Mouse (Mus musculus): ENCODE results near the gene Rita1. TPM values are rescaled to one million over a fixed set of nuclear protein-coding genes. Genes with fewer than 3 reads are reported as not detected.

Gene Rita1
- polyA plus RNA-seq, 1 experiment from 2014 or later: 13.5 TPM

GRCm38 (mm10) chr5:120634860-120635259 is 22.5 kb upstream of the Rita1 start:
- ATAC-seq (ENCODE audit: insufficient number of reproducible peaks, low FRiP score, low TSS enrichment, low read depth): no peak
- 35% methylated on average over 5 of the region's 5 CpGs for WGBS
- H3K9me3 ChIP-seq (ENCODE audit: control insufficient read depth, low read length): no peaks in the 10 kb centered on the region
- H3K9ac ChIP-seq (ENCODE audit: low read length): no peak overlapping the region
- no peak overlapping the region for H3K27ac ChIP-seq (replicated peaks; ENCODE audit: low read depth, low read length)
- H3K27me3 ChIP-seq (ENCODE audit: control insufficient read depth, insufficient read depth, low read length): no peaks in the 10 kb centered on the region; the same call in 1 of the 2 replicates
- no peak overlapping the region for H3K4me2 ChIP-seq (ENCODE audit: low read depth, severe bottlenecking)
- no peak for DNase-seq (ENCODE audit: low spot score)
- no peaks in the 10 kb centered on the region for H3K36me3 ChIP-seq (ENCODE audit: control insufficient read depth, insufficient read depth, low read length)
- H3K4me1 ChIP-seq (ENCODE audit: control insufficient read depth, insufficient read depth, low read length): no peaks in the 10 kb centered on the region
- H3K4me3 ChIP-seq (ENCODE audit: low read depth, low read length): no peak overlapping the region

DNA sequence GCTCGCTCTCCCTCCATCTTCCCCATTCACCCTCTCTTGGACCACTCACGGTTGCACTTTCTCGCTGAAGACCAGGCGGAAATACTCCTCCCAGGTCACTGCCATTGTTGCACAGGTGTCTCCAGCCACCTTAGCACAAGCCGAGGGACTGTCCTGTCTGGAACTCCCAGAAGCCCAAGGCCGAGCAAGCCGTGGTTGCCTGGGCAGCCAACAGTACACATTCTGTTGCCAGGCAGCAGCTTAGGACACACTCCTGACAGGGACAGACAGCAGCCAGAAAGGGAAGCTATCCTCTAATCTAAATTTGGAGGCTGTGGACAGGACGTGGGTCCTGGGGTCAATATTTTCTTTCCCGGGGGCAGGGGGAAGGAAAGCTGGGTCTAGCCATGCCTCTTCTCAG is 21.7 kb upstream of the Rita1 start, which contains the start of gene Cfap73:
Gene Cfap73 (minus strand): TSS at position 105 of the 400 bp plus-strand sequence.
- H3K4me3 ChIP-seq (ENCODE audit: low read depth, low read length): no peak within 1 kb of the TSS
- no peak within 1 kb of the TSS for H3K4me2 ChIP-seq (ENCODE audit: low read depth, severe bottlenecking)
- DNase-seq (ENCODE audit: low spot score) (no peak), ATAC-seq (ENCODE audit: insufficient number of reproducible peaks, low FRiP score, low TSS enrichment, low read depth) (no peak)
- no peaks in the 10 kb centered on the region for H3K4me1 ChIP-seq (ENCODE audit: control insufficient read depth, insufficient read depth, low read length)
- no peak within 1 kb of the TSS for H3K27ac ChIP-seq (replicated peaks; ENCODE audit: low read depth, low read length)
- no peaks in the 10 kb centered on the region for H3K9me3 ChIP-seq (ENCODE audit: control insufficient read depth, low read length)
- 63% methylated on average over 9 of the region's 9 CpGs for WGBS
- no peaks in the 10 kb centered on the region for H3K36me3 ChIP-seq (ENCODE audit: control insufficient read depth, insufficient read depth, low read length)
- H3K9ac ChIP-seq (ENCODE audit: low read length): no peak within 1 kb of the TSS
- H3K27me3 ChIP-seq (ENCODE audit: control insufficient read depth, insufficient read depth, low read length): no peaks in the 10 kb centered on the region; the same call in 1 of the 2 replicates

DNA sequence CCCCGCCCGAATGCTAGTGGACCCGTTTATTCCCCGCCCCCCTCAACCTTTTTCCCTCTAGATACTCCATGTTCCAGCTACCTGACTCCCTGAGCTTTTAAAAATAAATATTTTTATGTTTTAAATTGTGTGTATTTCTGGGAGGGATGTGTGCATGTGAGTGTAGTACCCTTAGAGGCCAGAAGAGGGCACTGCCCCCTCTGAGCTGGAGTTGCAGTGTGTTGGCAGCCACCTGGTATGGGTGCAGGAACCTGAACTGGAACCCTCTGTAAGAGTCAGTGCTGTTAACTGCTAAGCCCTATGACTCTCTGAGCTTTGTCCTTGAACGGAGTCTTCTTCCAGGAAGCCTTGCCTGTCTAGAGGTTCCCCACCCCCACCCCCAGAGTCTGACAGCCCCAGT is 19.5 kb upstream of the Rita1 start:
- H3K4me1 ChIP-seq (ENCODE audit: control insufficient read depth, insufficient read depth, low read length): no peaks in the 10 kb centered on the region
- no peak overlapping the region for H3K27ac ChIP-seq (replicated peaks; ENCODE audit: low read depth, low read length)
- no peaks in the 10 kb centered on the region for H3K9me3 ChIP-seq (ENCODE audit: control insufficient read depth, low read length)
- H3K27me3 ChIP-seq (ENCODE audit: control insufficient read depth, insufficient read depth, low read length): no peaks in the 10 kb centered on the region; the same call in 1 of the 2 replicates
- H3K4me2 ChIP-seq (ENCODE audit: low read depth, severe bottlenecking): no peak overlapping the region
- H3K36me3 ChIP-seq (ENCODE audit: control insufficient read depth, insufficient read depth, low read length): peaks cover 6% of the 10 kb centered on the region; the same call in 1 of the 2 replicates
- ATAC-seq (ENCODE audit: insufficient number of reproducible peaks, low FRiP score, low TSS enrichment, low read depth): no peak
- H3K4me3 ChIP-seq (ENCODE audit: low read depth, low read length): no peak overlapping the region
- WGBS: 84% methylated on average over 5 of the region's 5 CpGs
- no peak overlapping the region for H3K9ac ChIP-seq (ENCODE audit: low read length)
- DNase-seq (ENCODE audit: low spot score): no peak

GRCm38 (mm10) chr5:120631128-120631527 is 18.7 kb upstream of the Rita1 start:
- Histone ChIP-seq H3K36me3 (ENCODE audit: control insufficient read depth, insufficient read depth, low read length) (peaks cover 10% of the 10 kb centered on the region; the same call in 1 of the 2 replicates), H3K9ac (ENCODE audit: low read length) (0 out of 2 replicates have a peak overlapping the region, but pooled peaks have one; percentile 23), H3K4me3 (ENCODE audit: low read depth, low read length) (no peak overlapping the region), H3K4me1 (ENCODE audit: control insufficient read depth, insufficient read depth, low read length) (no peaks in the 10 kb centered on the region), H3K9me3 (ENCODE audit: control insufficient read depth, low read length) (no peaks in the 10 kb centered on the region), H3K27ac (replicated peaks; ENCODE audit: low read depth, low read length) (no peak overlapping the region), H3K4me2 (ENCODE audit: low read depth, severe bottlenecking) (peak overlapping the region; percentile 27; the same call in 1 of the 2 replicates), H3K27me3 (ENCODE audit: control insufficient read depth, insufficient read depth, low read length) (no peaks in the 10 kb centered on the region; the same call in 1 of the 2 replicates)
- WGBS: 9% methylated on average over 29 of the region's 29 CpGs
- ATAC-seq (ENCODE audit: insufficient number of reproducible peaks, low FRiP score, low TSS enrichment, low read depth) (no peak), DNase-seq (ENCODE audit: low spot score) (no peak)

GRCm38 (mm10) chr5:120628624-120629023 is 16.2 kb upstream of the Rita1 start:
- Histone ChIP-seq H3K9me3 (ENCODE audit: control insufficient read depth, low read length) (no peaks in the 10 kb centered on the region), H3K4me2 (ENCODE audit: low read depth, severe bottlenecking) (no peak overlapping the region), H3K27ac (replicated peaks; ENCODE audit: low read depth, low read length) (no peak overlapping the region), H3K36me3 (ENCODE audit: control insufficient read depth, insufficient read depth, low read length) (peaks cover 20% of the 10 kb centered on the region), H3K9ac (ENCODE audit: low read length) (no peak overlapping the region), H3K4me1 (ENCODE audit: control insufficient read depth, insufficient read depth, low read length) (no peaks in the 10 kb centered on the region), H3K4me3 (ENCODE audit: low read depth, low read length) (no peak overlapping the region), H3K27me3 (ENCODE audit: control insufficient read depth, insufficient read depth, low read length) (no peaks in the 10 kb centered on the region; the same call in 1 of the 2 replicates)
- 85% methylated on average over 7 of the region's 7 CpGs for WGBS
- DNase-seq (ENCODE audit: low spot score) (no peak), ATAC-seq (ENCODE audit: insufficient number of reproducible peaks, low FRiP score, low TSS enrichment, low read depth) (no peak)

DNA sequence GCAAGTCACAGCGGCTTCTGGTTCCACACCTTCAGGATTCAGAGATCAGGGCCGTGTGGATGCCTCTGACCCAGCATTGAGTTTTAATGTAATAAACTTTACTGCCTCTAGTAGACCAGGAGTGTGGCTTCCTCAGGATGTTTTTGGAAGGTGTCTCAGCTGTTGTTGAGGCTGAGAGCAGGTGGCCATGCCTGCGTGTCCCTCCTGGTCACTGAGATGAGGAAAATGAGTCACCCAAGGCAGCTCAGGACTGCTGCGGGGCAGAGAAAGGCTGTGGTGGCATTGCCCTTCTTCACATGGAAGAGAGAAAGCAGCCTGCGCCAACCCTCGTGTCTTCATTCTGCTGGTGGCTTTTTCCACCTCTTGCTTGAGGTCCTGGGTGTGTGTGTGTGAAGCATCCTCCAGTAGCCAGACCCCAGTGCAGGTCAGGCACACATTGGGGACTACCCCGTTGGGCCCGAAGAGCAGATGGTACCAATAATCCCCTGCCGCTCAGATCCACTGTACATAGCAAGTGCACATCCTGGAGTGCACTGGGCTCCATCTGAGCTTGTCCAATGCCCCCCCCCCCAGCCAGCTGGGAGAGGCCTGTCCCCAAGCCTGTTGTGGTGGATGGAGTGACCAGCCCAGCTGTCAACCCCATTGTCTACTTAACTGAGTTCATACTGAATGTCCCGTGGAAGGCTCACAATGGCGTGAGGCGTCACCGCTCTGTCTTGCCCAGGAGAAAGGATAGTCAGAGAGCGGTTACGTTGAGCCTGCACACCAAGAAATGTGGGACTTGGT is 15.3 kb upstream of the Rita1 start:
- H3K4me2 ChIP-seq (ENCODE audit: low read depth, severe bottlenecking): no peak overlapping the region
- no peak overlapping the region for H3K27ac ChIP-seq (replicated peaks; ENCODE audit: low read depth, low read length)
- ATAC-seq (ENCODE audit: insufficient number of reproducible peaks, low FRiP score, low TSS enrichment, low read depth): no peak
- no peak overlapping the region for H3K9ac ChIP-seq (ENCODE audit: low read length)
- H3K36me3 ChIP-seq (ENCODE audit: control insufficient read depth, insufficient read depth, low read length): peaks cover 20% of the 10 kb centered on the region
- no peaks in the 10 kb centered on the region for H3K4me1 ChIP-seq (ENCODE audit: control insufficient read depth, insufficient read depth, low read length)
- H3K4me3 ChIP-seq (ENCODE audit: low read depth, low read length): no peak overlapping the region
- H3K27me3 ChIP-seq (ENCODE audit: control insufficient read depth, insufficient read depth, low read length): no peaks in the 10 kb centered on the region; the same call in 1 of the 2 replicates
- 91% methylated on average over 15 of the region's 15 CpGs for WGBS
- DNase-seq (ENCODE audit: low spot score): no peak
- H3K9me3 ChIP-seq (ENCODE audit: control insufficient read depth, low read length): no peaks in the 10 kb centered on the region

DNA sequence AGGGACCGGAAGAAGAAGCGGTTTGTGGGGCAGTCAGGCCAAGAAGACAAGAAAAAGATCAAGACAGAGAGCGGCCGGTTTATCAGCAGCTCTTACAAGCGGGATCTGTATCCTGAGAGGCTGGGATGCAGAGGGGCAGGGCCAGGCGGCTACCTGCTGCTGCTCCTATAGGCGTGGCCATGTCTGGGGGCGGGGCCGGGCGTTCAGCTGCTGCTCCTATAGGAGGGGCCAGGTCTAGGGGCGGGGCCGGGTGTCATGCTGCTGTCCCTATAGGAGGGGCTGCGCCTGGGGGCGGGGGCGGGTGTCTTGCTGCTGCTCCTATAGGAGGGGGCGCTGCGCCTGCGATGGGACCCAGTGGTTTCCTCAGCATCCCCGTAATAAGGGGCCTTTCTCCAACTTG is 14.0 kb upstream of the Rita1 start:
- H3K27me3 ChIP-seq (ENCODE audit: control insufficient read depth, insufficient read depth, low read length): no peaks in the 10 kb centered on the region; the same call in 1 of the 2 replicates
- no peaks in the 10 kb centered on the region for H3K9me3 ChIP-seq (ENCODE audit: control insufficient read depth, low read length)
- no peak overlapping the region for H3K4me2 ChIP-seq (ENCODE audit: low read depth, severe bottlenecking)
- ATAC-seq (ENCODE audit: insufficient number of reproducible peaks, low FRiP score, low TSS enrichment, low read depth) (peak; percentile 63; the same call in 1 of the 2 replicates), DNase-seq (ENCODE audit: low spot score) (peak; percentile 73)
- no peak overlapping the region for H3K9ac ChIP-seq (ENCODE audit: low read length)
- H3K4me3 ChIP-seq (ENCODE audit: low read depth, low read length): no peak overlapping the region
- H3K36me3 ChIP-seq (ENCODE audit: control insufficient read depth, insufficient read depth, low read length): peaks cover 27% of the 10 kb centered on the region
- H3K4me1 ChIP-seq (ENCODE audit: control insufficient read depth, insufficient read depth, low read length): peaks cover 5% of the 10 kb centered on the region; the same call in 1 of the 2 replicates
- H3K27ac ChIP-seq (replicated peaks; ENCODE audit: low read depth, low read length): no peak overlapping the region
- WGBS: 22% methylated on average over 16 of the region's 19 CpGs

DNA sequence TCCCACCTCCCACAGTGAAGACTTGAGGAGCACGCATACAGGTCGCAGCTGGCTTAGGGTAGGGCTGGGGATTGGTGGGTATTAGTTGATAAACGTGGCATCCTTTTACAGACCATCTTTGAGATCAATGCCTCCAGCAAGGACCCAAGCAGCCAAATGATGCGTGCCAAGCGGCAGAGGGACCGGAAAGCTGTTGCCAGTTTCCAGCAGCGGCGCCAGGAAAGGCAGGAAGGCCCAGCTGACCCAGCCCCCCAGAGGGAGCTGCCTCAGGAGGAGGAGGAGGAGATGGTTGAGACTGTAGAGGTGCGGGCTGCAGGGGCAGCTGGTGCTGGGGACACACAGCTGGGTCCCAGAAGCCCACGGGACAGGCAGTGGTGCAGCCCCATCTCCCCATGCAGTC is 12.0 kb upstream of the Rita1 start:
- H3K4me1 ChIP-seq (ENCODE audit: control insufficient read depth, insufficient read depth, low read length): peaks cover 5% of the 10 kb centered on the region; the same call in 1 of the 2 replicates
- H3K27me3 ChIP-seq (ENCODE audit: control insufficient read depth, insufficient read depth, low read length): no peaks in the 10 kb centered on the region
- no peak overlapping the region for H3K27ac ChIP-seq (replicated peaks; ENCODE audit: low read depth, low read length)
- peaks cover 37% of the 10 kb centered on the region for H3K36me3 ChIP-seq (ENCODE audit: control insufficient read depth, insufficient read depth, low read length)
- no peak for DNase-seq (ENCODE audit: low spot score)
- no peak for ATAC-seq (ENCODE audit: insufficient number of reproducible peaks, low FRiP score, low TSS enrichment, low read depth)
- WGBS: 90% methylated on average over 10 of the region's 10 CpGs
- H3K9me3 ChIP-seq (ENCODE audit: control insufficient read depth, low read length): no peaks in the 10 kb centered on the region
- no peak overlapping the region for H3K9ac ChIP-seq (ENCODE audit: low read length)
- no peak overlapping the region for H3K4me2 ChIP-seq (ENCODE audit: low read depth, severe bottlenecking)
- no peak overlapping the region for H3K4me3 ChIP-seq (ENCODE audit: low read depth, low read length)
